Mouse (Mus musculus): Measurements from ENCODE around the gene Lrrfip2. TPM values are rescaled to one million over a fixed set of nuclear protein-coding genes. Genes with fewer than 3 reads are reported as not detected.
A peak's percentile ranks its signal among the peaks of the same experiment; 100 is the strongest.

Gene Lrrfip2
- total RNA-seq, 1 experiment, result 33.0 TPM

DNA sequence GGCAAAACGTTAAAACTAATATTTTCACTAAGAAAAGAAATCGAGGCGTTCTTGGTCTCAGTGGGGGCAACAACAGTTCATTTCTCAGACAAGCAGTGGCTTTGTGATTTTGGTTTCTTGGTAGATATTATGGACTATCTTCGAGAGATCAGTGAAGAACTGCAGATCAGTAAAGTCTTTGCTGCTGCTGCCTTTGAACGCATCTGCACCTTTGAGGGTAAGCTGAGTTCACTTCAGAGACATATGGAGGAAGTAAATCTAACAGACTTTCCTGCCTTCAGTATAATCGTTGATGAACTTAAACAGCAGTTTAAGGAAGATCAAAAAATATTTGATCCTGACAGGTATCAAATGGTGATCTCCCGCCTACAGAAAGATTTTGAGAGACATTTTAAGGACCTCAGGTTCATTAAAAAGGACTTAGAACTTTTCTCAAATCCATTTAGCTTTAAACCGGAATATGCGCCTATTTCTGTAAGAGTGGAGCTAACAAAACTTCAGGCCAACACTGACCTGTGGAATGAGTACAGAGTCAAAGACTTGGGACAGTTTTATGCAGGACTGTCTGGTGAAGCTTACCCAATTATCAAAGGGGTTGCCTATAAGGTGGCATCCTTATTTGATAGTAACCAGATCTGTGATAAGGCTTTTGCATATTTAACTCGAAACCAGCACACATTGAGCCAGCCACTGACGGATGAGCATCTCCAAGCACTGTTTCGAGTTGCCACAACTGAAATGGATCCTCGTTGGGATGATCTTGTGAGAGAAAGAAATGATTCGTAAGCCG lies 155.8 kb downstream of the Lrrfip2 start:
- H3K9me3 ChIP-seq (ENCODE audit: control insufficient read depth, insufficient read depth, low read depth, low read length), result no peaks in the 10 kb centered on the region
- no peak for TF ChIP-seq HCFC1 (IDR thresholded peaks at IDR 0.05; ENCODE audit: borderline replicate concordance, insufficient read depth, low read length)
- no peak for TF ChIP-seq ZNF384 (IDR thresholded peaks at IDR 0.05; ENCODE audit: low read depth, low read length)
- TF ChIP-seq CHD2 (IDR thresholded peaks at IDR 0.05; ENCODE audit: low read depth, low read length), result no peak
- no peak for TF ChIP-seq MAFK (IDR thresholded peaks at IDR 0.05; ENCODE audit: insufficient read depth, low read depth, low read length)
- no peak for TF ChIP-seq ZC3H11A (IDR thresholded peaks at IDR 0.05; ENCODE audit: borderline replicate concordance, low read depth, low read length)
- peaks cover 4% of the 10 kb centered on the region; the same call in 1 of the 2 replicates for H3K36me3 ChIP-seq (ENCODE audit: control insufficient read depth, insufficient read depth, low read length, poor library complexity, severe bottlenecking)
- H3K9ac ChIP-seq (ENCODE audit: insufficient read depth, low read depth, low read length, poor library complexity, severe bottlenecking), result peak overlapping the region; percentile 98; the same call in 1 of the 2 replicates
- no peak overlapping the region for H3K27ac ChIP-seq (ENCODE audit: insufficient read depth, low read depth, low read length, poor library complexity, severe bottlenecking)
- H3K4me3 ChIP-seq (ENCODE audit: insufficient read depth in 1 of 2, low read depth in 1 of 2, low read length in 2 of 2, poor library complexity in 1 of 2, severe bottlenecking in 1 of 2), result peak overlapping the region; percentile 98 to 99
- peaks cover 4 to 6% of the 10 kb centered on the region in 2 experiments; a peak in 3 of 4 replicates for H3K4me1 ChIP-seq (ENCODE audit: control insufficient read depth in 2 of 2, insufficient read depth in 2 of 2, low read length in 2 of 2, poor library complexity in 1 of 2)
- in situ Hi-C loops (cut with MboI; ENCODE audit: low sequenced_read_pairs in 2 of 2, unreplicated experiment in 2 of 2), result no loop called here
- DNase-seq (ENCODE audit: low read depth, low spot score), result no peak

- peaks cover 4% of the 10 kb centered on the region; the same call in 1 of the 2 replicates for H3K36me3 ChIP-seq (ENCODE audit: control insufficient read depth, insufficient read depth, low read length, poor library complexity, severe bottlenecking)
- in situ Hi-C loops (cut with MboI; ENCODE audit: low sequenced_read_pairs in 2 of 2, unreplicated experiment in 2 of 2), result no loop called here
- DNase-seq (ENCODE audit: low read depth, low spot score), result no peak
- no peak overlapping the region for H3K9ac ChIP-seq (ENCODE audit: insufficient read depth, low read depth, low read length, poor library complexity, severe bottlenecking)
- peaks cover 4 to 6% of the 10 kb centered on the region in 2 experiments; a peak in 3 of 4 replicates for H3K4me1 ChIP-seq (ENCODE audit: control insufficient read depth in 2 of 2, insufficient read depth in 2 of 2, low read length in 2 of 2, poor library complexity in 1 of 2)
- H3K4me3 ChIP-seq (ENCODE audit: insufficient read depth in 1 of 2, low read depth in 1 of 2, low read length in 2 of 2, poor library complexity in 1 of 2, severe bottlenecking in 1 of 2), result 0 out of 4 replicates have a peak overlapping the region, but pooled peaks of 1 of the 2 experiments have one; percentile 98
- no peak for TF ChIP-seq ZNF384 (IDR thresholded peaks at IDR 0.05; ENCODE audit: low read depth, low read length)
- TF ChIP-seq CHD2 (IDR thresholded peaks at IDR 0.05; ENCODE audit: low read depth, low read length), result no peak
- TF ChIP-seq ZC3H11A (IDR thresholded peaks at IDR 0.05; ENCODE audit: borderline replicate concordance, low read depth, low read length), result no peak
- TF ChIP-seq HCFC1 (IDR thresholded peaks at IDR 0.05; ENCODE audit: borderline replicate concordance, insufficient read depth, low read length), result no peak
- no peak for TF ChIP-seq MAFK (IDR thresholded peaks at IDR 0.05; ENCODE audit: insufficient read depth, low read depth, low read length)
- no peak overlapping the region for H3K27ac ChIP-seq (ENCODE audit: insufficient read depth, low read depth, low read length, poor library complexity, severe bottlenecking)
- H3K9me3 ChIP-seq (ENCODE audit: control insufficient read depth, insufficient read depth, low read depth, low read length), result no peaks in the 10 kb centered on the region
Measured at GRCm38 (mm10) chr9:111273958-111274357, 156.6 kb downstream of the Lrrfip2 start.

DNA sequence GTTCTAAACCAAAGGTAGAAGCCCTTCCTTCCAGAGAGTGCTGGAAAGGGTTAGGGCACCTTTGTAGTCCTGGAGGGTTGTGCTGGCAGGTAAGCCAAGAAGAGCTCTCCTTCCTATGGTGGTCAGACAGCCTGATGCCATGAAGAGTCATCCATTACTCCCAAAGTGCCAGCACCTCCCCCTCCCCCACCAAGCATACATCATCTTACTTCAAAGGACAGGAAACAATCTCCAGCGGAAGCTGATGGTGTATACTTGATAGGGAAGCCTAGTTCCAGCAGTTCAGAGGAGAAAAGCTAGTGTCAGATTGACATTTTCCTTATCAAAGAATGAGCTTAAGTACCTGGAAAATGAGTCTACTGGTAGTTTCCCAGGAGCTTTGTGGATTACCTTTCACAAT lies 157.8 kb downstream of the Lrrfip2 start:
- in situ Hi-C loops (cut with MboI; ENCODE audit: low sequenced_read_pairs in 2 of 2, unreplicated experiment in 2 of 2), result no loop called here
- Histone ChIP-seq H3K4me3 (ENCODE audit: insufficient read depth in 1 of 2, low read depth in 1 of 2, low read length in 2 of 2, poor library complexity in 1 of 2, severe bottlenecking in 1 of 2) (no peak overlapping the region), H3K9me3 (ENCODE audit: control insufficient read depth, insufficient read depth, low read depth, low read length) (no peaks in the 10 kb centered on the region), H3K27ac (ENCODE audit: insufficient read depth, low read depth, low read length, poor library complexity, severe bottlenecking) (no peak overlapping the region), H3K36me3 (ENCODE audit: control insufficient read depth, insufficient read depth, low read length, poor library complexity, severe bottlenecking) (peaks cover 4% of the 10 kb centered on the region; the same call in 1 of the 2 replicates), H3K9ac (ENCODE audit: insufficient read depth, low read depth, low read length, poor library complexity, severe bottlenecking) (peak overlapping the region; percentile 37), H3K4me1 (ENCODE audit: control insufficient read depth in 2 of 2, insufficient read depth in 2 of 2, low read length in 2 of 2, poor library complexity in 1 of 2) (peaks cover 4 to 6% of the 10 kb centered on the region in 2 experiments; a peak in 3 of 4 replicates)
- no peak for DNase-seq (ENCODE audit: low read depth, low spot score)
- TF ChIP-seq ZNF384 (IDR thresholded peaks at IDR 0.05; ENCODE audit: low read depth, low read length) (no peak), MAFK (IDR thresholded peaks at IDR 0.05; ENCODE audit: insufficient read depth, low read depth, low read length) (no peak), HCFC1 (IDR thresholded peaks at IDR 0.05; ENCODE audit: borderline replicate concordance, insufficient read depth, low read length) (no peak)

Other genes with a start within 250 kb of the Lrrfip2 start
- gene Als2cl, start 237.7 kb upstream of the Lrrfip2 start, total RNA-seq (2012; rRNA removed), result 13.0 and 35.0 TPM in 2 replicates
- 0.67 and 0.79 TPM in 2 replicates for gene Tmie, start 237.5 kb upstream of the Lrrfip2 start, total RNA-seq (2012; rRNA removed)
- gene Fam240a, start 200.7 kb upstream of the Lrrfip2 start, total RNA-seq (2012; rRNA removed), result 1.0 TPM in 1 of 2 replicates, not detected in the other
- 904 and 1,760 TPM in 2 replicates for gene Tdgf1, start 171.4 kb upstream of the Lrrfip2 start, total RNA-seq (2012; rRNA removed)
- 20.2 and 20.8 TPM in 2 replicates for gene Lrrc2, start 166.0 kb upstream of the Lrrfip2 start, total RNA-seq (2012; rRNA removed)
- 0.62 and 1.1 TPM in 2 replicates for gene Rtp3, start 127.0 kb upstream of the Lrrfip2 start, total RNA-seq (2012; rRNA removed)
- gene Ltf, start 98.3 kb upstream of the Lrrfip2 start, total RNA-seq (2012; rRNA removed), result 0.48 TPM in 1 of 2 replicates, not detected in the other
- gene Ccrl2, start 60.1 kb upstream of the Lrrfip2 start, total RNA-seq (2012; rRNA removed), result 0.26 and 0.40 TPM in 2 replicates
- 27.8 and 35.0 TPM in 2 replicates for gene Mlh1, start 154.2 kb downstream of the Lrrfip2 start, total RNA-seq (2012; rRNA removed)
- 9.4 and 9.6 TPM in 2 replicates for gene Epm2aip1, start 154.3 kb downstream of the Lrrfip2 start, total RNA-seq (2012; rRNA removed)
- 0.76 and 0.95 TPM in 2 replicates for gene Trank1, start 194.1 kb downstream of the Lrrfip2 start, total RNA-seq (2012; rRNA removed)